Mouse (Mus musculus): Measurements from ENCODE around the gene Gorab. TPM values are rescaled to one million over a fixed set of nuclear protein-coding genes. Genes with fewer than 3 reads are reported as not detected.

Gene Gorab
- polyA plus RNA-seq, 1 experiment from 2014 or later, result 21.6 TPM

- H3K27me3 ChIP-seq, result no peaks in the 10 kb centered on the region
- no peak overlapping the region for H3K4me2 ChIP-seq
- no peak overlapping the region for H3K4me3 ChIP-seq
- H3K9me3 ChIP-seq, result no peaks in the 10 kb centered on the region
- H3K36me3 ChIP-seq, result peaks cover 5% of the 10 kb centered on the region; the same call in 1 of the 2 replicates
- ATAC-seq (ENCODE audit: borderline replicate concordance, extremely low read depth, low FRiP score, low TSS enrichment), result no peak
- peaks cover 12% of the 10 kb centered on the region; the same call in 1 of the 2 replicates for H3K4me1 ChIP-seq
- H3K9ac ChIP-seq, result no peak overlapping the region
- H3K27ac ChIP-seq, result peak overlapping the region; percentile 47
- WGBS, result 67% methylated on average over 1 of the region's 1 CpGs
These were observed 22.9 kb downstream of the Gorab start for GRCm38 (mm10) chr1:163380591-163380990.

- H3K9ac ChIP-seq, result no peak overlapping the region
- H3K4me3 ChIP-seq, result no peak overlapping the region
- ATAC-seq (ENCODE audit: borderline replicate concordance, extremely low read depth, low FRiP score, low TSS enrichment), result peak; percentile 53; the same call in 1 of the 2 replicates
- WGBS, result 25% methylated on average over 4 of the region's 4 CpGs
- H3K36me3 ChIP-seq, result no peaks in the 10 kb centered on the region
- H3K9me3 ChIP-seq, result no peaks in the 10 kb centered on the region
- peaks cover 12% of the 10 kb centered on the region; the same call in 1 of the 2 replicates for H3K4me1 ChIP-seq
- H3K4me2 ChIP-seq, result no peak overlapping the region
- peak overlapping the region; percentile 47; the same call in 1 of the 2 replicates for H3K27ac ChIP-seq
- H3K27me3 ChIP-seq, result no peaks in the 10 kb centered on the region
These were observed 23.4 kb downstream of the Gorab start for GRCm38 (mm10) chr1:163380072-163380471.

- ATAC-seq (ENCODE audit: borderline replicate concordance, extremely low read depth, low FRiP score, low TSS enrichment), result no peak
- no peaks in the 10 kb centered on the region for H3K36me3 ChIP-seq
- WGBS, result 55% methylated on average over 6 of the region's 6 CpGs
- H3K4me3 ChIP-seq, result no peak overlapping the region
- H3K9ac ChIP-seq, result no peak overlapping the region
- H3K4me2 ChIP-seq, result no peak overlapping the region
- H3K27me3 ChIP-seq, result no peaks in the 10 kb centered on the region
- peaks cover 12% of the 10 kb centered on the region; the same call in 1 of the 2 replicates for H3K4me1 ChIP-seq
- H3K9me3 ChIP-seq, result no peaks in the 10 kb centered on the region
- peak overlapping the region; percentile 56; the same call in 1 of the 2 replicates for H3K27ac ChIP-seq
These were observed 25.5 kb downstream of the Gorab start for GRCm38 (mm10) chr1:163377924-163378323.

GRCm38 (mm10) chr1:163376818-163377581 lies 26.5 kb downstream of the Gorab start:
- 54% methylated on average over 6 of the region's 6 CpGs for WGBS

GRCm38 (mm10) chr1:163374455-163374854 lies 29.0 kb downstream of the Gorab start:
- 75% methylated on average over 5 of the region's 5 CpGs for WGBS
- H3K4me3 ChIP-seq, result no peak overlapping the region
- no peaks in the 10 kb centered on the region for H3K9me3 ChIP-seq
- H3K27ac ChIP-seq, result no peak overlapping the region
- H3K36me3 ChIP-seq, result no peaks in the 10 kb centered on the region
- no peak overlapping the region for H3K9ac ChIP-seq
- H3K27me3 ChIP-seq, result no peaks in the 10 kb centered on the region
- H3K4me2 ChIP-seq, result no peak overlapping the region
- peaks cover 3% of the 10 kb centered on the region; the same call in 1 of the 2 replicates for H3K4me1 ChIP-seq
- no peak for ATAC-seq (ENCODE audit: borderline replicate concordance, extremely low read depth, low FRiP score, low TSS enrichment)

More at GRCm38 (mm10) chr1:163376818-163377581, 26.5 kb downstream of the Gorab start:
- Histone ChIP-seq H3K9ac (no peak overlapping the region), H3K9me3 (no peaks in the 10 kb centered on the region), H3K27ac (peak overlapping the region; percentile 59), H3K27me3 (no peaks in the 10 kb centered on the region), H3K4me3 (no peak overlapping the region), H3K4me1 (peaks cover 12% of the 10 kb centered on the region; the same call in 1 of the 2 replicates), H3K4me2 (no peak overlapping the region), H3K36me3 (no peaks in the 10 kb centered on the region)
- peak; percentile 64; the same call in 1 of the 2 replicates for ATAC-seq (ENCODE audit: borderline replicate concordance, extremely low read depth, low FRiP score, low TSS enrichment)

DNA sequence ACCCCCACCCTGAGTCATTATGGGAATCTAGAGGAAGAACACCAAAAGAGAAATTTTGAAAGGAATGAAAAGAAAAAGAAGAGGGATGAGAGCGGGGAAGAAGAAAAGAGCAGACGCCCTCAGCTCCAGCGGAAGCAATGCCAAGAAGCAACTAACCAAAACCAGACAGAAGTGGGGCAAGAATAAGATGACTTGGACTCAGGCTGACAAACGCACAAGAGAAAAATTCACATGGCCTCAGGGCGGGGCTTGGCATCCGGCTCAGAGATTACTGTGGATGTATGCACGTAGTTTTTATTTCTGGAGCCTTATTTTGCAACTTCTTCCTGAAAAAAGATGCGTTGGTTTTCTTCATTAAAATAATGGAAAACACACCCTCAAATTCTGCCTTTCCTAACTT lies 41.3 kb downstream of the Gorab start:
- no peaks in the 10 kb centered on the region for H3K36me3 ChIP-seq
- ATAC-seq (ENCODE audit: borderline replicate concordance, extremely low read depth, low FRiP score, low TSS enrichment), result no peak
- H3K4me1 ChIP-seq, result peaks cover 22% of the 10 kb centered on the region; the same call in 1 of the 2 replicates
- H3K4me2 ChIP-seq, result no peak overlapping the region
- H3K4me3 ChIP-seq, result no peak overlapping the region
- H3K9ac ChIP-seq, result no peak overlapping the region
- 64% methylated on average over 8 of the region's 8 CpGs for WGBS
- H3K27ac ChIP-seq, result peak overlapping the region; percentile 66
- H3K9me3 ChIP-seq, result no peaks in the 10 kb centered on the region
- H3K27me3 ChIP-seq, result no peaks in the 10 kb centered on the region

GRCm38 (mm10) chr1:163361376-163361775 lies 42.1 kb downstream of the Gorab start:
- Histone ChIP-seq H3K9me3 (no peaks in the 10 kb centered on the region), H3K27ac (peak overlapping the region; percentile 44; the same call in 1 of the 2 replicates), H3K4me2 (peak overlapping the region; percentile 10; the same call in 1 of the 2 replicates), H3K9ac (no peak overlapping the region), H3K36me3 (no peaks in the 10 kb centered on the region), H3K27me3 (no peaks in the 10 kb centered on the region), H3K4me3 (no peak overlapping the region), H3K4me1 (peaks cover 22% of the 10 kb centered on the region; the same call in 1 of the 2 replicates)
- peak; percentile 52; the same call in 1 of the 2 replicates for ATAC-seq (ENCODE audit: borderline replicate concordance, extremely low read depth, low FRiP score, low TSS enrichment)
- 54% methylated on average over 5 of the region's 5 CpGs for WGBS

DNA sequence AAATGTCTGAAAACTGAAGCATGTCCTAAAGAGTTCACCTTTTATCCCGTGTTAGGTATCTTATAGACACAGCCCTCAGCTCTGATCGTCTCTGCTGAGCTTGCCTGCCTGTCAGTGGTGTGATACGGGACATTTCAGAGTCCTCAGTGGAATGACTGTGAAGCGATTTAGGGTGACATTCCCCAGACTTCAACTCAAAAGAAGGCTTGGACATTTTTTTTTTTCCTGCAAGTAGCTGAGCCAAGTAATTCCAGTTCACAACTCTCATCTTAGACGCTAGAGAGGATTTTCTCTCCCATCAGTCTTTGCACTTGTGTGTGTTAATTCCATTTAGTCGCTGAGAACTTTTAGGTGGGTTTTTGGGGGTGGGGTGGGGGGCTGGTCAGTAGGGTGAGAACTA lies 42.7 kb downstream of the Gorab start:
- Histone ChIP-seq H3K9me3 (no peaks in the 10 kb centered on the region), H3K9ac (no peak overlapping the region), H3K27me3 (no peaks in the 10 kb centered on the region), H3K4me1 (peaks cover 22% of the 10 kb centered on the region; the same call in 1 of the 2 replicates), H3K4me3 (no peak overlapping the region), H3K27ac (peak overlapping the region; percentile 44; the same call in 1 of the 2 replicates), H3K4me2 (peak overlapping the region; percentile 10; the same call in 1 of the 2 replicates), H3K36me3 (no peaks in the 10 kb centered on the region)
- ATAC-seq (ENCODE audit: borderline replicate concordance, extremely low read depth, low FRiP score, low TSS enrichment), result no peak
- WGBS, result 32% methylated on average over 6 of the region's 6 CpGs

DNA sequence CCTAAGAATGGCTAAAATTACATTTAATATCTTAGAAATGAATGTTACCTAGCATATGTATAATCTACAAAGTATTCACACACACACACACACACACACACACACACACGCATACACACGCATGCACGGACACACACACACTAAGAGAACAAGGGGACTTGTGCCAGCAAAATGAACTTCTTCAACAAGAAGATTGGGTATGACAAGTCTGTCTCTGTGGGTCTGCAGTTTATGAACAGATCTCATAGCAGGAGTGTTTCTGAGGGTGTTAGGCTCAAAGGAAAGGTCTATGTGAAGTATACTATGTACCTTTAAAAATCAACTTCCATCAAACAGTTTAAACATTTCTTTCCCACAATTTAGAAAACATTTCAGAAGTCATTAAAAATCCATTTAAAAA lies 43.9 kb downstream of the Gorab start:
- no peak overlapping the region for H3K4me3 ChIP-seq
- H3K4me2 ChIP-seq, result no peak overlapping the region
- H3K9ac ChIP-seq, result no peak overlapping the region
- no peak for ATAC-seq (ENCODE audit: borderline replicate concordance, extremely low read depth, low FRiP score, low TSS enrichment)
- H3K9me3 ChIP-seq, result no peaks in the 10 kb centered on the region
- no peaks in the 10 kb centered on the region for H3K36me3 ChIP-seq
- WGBS, result 84% methylated on average over 3 of the region's 3 CpGs
- H3K4me1 ChIP-seq, result peaks cover 22% of the 10 kb centered on the region; the same call in 1 of the 2 replicates
- H3K27me3 ChIP-seq, result no peaks in the 10 kb centered on the region
- H3K27ac ChIP-seq, result no peak overlapping the region

DNA sequence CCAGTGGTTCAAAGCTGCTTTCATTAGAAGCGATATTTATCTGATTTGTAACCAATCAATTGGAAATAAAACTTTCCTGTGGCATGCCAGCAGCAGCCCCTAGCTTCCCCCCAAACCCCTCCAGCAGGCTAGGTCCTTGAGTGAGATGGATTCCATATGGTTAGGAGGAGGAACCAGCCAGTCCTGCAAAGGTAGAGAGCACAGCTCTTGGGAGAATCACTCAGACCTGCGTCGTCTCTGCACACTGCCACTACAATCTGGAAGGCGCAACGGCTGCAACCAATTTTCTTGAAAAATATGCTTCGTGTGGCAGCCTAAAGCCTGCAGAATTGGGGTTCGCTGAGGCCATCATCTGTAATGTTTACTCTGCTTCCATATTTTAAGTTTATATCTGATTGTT lies 45.3 kb downstream of the Gorab start:
- WGBS, result 30% methylated on average over 7 of the region's 7 CpGs
- H3K4me3 ChIP-seq, result no peak overlapping the region
- no peak overlapping the region for H3K4me2 ChIP-seq
- no peaks in the 10 kb centered on the region for H3K36me3 ChIP-seq
- H3K4me1 ChIP-seq, result peaks cover 22% of the 10 kb centered on the region; the same call in 1 of the 2 replicates
- H3K27me3 ChIP-seq, result no peaks in the 10 kb centered on the region
- H3K27ac ChIP-seq, result no peak overlapping the region
- no peak overlapping the region for H3K9ac ChIP-seq
- H3K9me3 ChIP-seq, result no peaks in the 10 kb centered on the region
- no peak for ATAC-seq (ENCODE audit: borderline replicate concordance, extremely low read depth, low FRiP score, low TSS enrichment)

GRCm38 (mm10) chr1:163357733-163358132 lies 45.7 kb downstream of the Gorab start:
- Histone ChIP-seq H3K27ac (no peak overlapping the region), H3K4me1 (peaks cover 22% of the 10 kb centered on the region; the same call in 1 of the 2 replicates)

DNA sequence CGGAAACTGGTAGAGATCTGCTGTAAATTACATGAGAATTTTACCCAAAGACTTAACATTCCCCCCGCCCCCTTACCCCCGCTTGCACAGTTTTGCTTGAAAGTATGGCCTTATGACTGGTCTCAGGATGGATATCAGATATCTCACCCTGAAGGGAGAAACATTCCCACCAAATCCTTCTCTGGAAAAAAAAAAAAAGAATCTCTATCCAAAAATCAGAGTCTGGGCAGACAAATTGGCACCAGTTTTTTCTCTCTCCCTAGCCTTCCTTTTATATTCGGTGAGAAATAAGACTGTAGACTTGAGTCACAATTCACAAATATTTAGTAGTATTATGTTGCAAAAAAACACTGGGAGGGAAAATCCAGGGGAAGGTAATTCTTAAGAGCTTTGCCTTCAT lies 47.3 kb downstream of the Gorab start:
- Histone ChIP-seq H3K9ac (no peak overlapping the region), H3K36me3 (no peaks in the 10 kb centered on the region), H3K4me3 (no peak overlapping the region), H3K27me3 (no peaks in the 10 kb centered on the region), H3K4me2 (no peak overlapping the region), H3K4me1 (peaks cover 12% of the 10 kb centered on the region; the same call in 1 of the 2 replicates), H3K27ac (no peak overlapping the region), H3K9me3 (no peaks in the 10 kb centered on the region)
- ATAC-seq (ENCODE audit: borderline replicate concordance, extremely low read depth, low FRiP score, low TSS enrichment), result no peak
- 64% methylated on average over 4 of the region's 4 CpGs for WGBS

More at GRCm38 (mm10) chr1:163357733-163358132, 45.7 kb downstream of the Gorab start:
- Histone ChIP-seq H3K4me2 (no peak overlapping the region), H3K9ac (no peak overlapping the region), H3K36me3 (no peaks in the 10 kb centered on the region), H3K4me3 (no peak overlapping the region), H3K9me3 (no peaks in the 10 kb centered on the region), H3K27me3 (no peaks in the 10 kb centered on the region)
- ATAC-seq (ENCODE audit: borderline replicate concordance, extremely low read depth, low FRiP score, low TSS enrichment), result no peak
- 44% methylated on average over 6 of the region's 6 CpGs for WGBS
